Mouse (Mus musculus): ENCODE results near the gene Folr2. TPM values are rescaled to one million over a fixed set of nuclear protein-coding genes. Genes with fewer than 3 reads are reported as not detected.
A peak's percentile ranks its signal among the peaks of the same experiment; 100 is the strongest.

Gene Folr2
- polyA plus RNA-seq, 1 experiment from 2014 or later: 2.5 TPM

DNA sequence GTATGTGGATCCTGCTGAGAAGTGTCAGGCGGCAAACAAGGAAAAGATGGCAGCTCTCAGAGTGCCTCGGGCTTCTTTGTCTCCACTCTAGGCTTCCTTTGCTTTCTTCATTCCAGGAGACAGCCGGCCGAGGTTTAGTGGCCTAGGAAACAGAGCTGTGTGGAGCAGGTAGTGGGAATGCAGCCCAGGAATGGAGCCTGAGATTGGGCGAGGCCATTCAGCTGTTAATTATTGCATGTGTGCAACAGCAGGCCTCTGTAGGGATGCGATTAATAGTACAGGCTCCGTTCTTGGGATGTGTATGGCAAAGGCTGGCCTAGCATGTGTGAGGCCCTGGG lies 12.1 kb upstream of the Folr2 start:
- Histone ChIP-seq H3K36me3 (ENCODE audit: control insufficient read depth, insufficient read depth, low read length) (no peaks in the 10 kb centered on the region), H3K4me2 (ENCODE audit: low read length) (no peak overlapping the region)
- ATAC-seq (ENCODE audit: low FRiP score, low TSS enrichment): peak; percentile 27; the same call in 1 of the 2 replicates

DNA sequence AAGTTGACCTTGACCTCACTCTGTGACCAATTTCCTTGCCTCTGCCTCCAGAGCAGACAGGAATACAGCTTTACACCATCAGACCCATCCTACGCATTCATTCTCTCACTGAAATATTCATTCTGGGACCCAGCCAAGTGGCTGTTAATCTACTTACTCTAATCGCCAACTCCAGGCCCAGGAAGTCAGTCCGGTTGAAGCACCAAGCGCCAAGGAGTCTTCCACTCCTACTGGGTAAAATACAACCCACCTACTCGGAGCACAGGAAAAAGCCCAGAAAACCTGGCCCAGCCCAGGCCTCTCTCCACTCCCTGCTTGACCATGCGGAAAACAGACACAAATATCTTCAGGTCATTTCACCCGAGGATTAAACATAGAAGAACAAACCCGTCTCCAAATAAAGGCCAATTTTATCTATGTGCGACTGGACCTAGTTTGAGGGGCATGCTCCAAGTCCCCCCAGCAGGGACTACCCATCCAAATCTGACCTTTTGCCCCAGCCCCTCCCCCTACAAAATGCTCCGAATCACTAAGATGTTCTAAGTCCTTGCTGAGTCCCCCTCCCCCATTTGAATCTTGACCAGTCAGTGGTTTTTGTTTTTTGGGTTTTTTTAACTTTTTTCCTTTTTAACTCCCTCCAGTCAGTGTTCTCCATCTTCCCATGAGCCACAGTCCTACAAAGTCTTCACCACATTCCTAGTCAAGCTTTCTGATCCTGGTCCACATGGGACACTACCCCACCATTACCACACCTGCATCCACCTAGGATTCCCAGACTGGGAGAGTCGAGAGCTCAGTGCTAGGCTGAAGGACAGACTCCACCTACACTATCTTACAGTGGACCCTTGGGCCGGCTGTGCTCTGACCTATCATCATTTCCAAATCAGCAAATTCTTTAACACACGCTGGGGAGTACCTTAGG lies 11.5 kb upstream of the Folr2 start:
- Histone ChIP-seq H3K4me1 (ENCODE audit: control insufficient read depth, insufficient read depth, low read length) (no peaks in the 10 kb centered on the region), H3K9me3 (ENCODE audit: control insufficient read depth, low read length) (no peaks in the 10 kb centered on the region), H3K9ac (replicated peaks; ENCODE audit: low read length) (no peak overlapping the region), H3K4me3 (replicated peaks; ENCODE audit: low read depth, low read length) (no peak overlapping the region), H3K36me3 (ENCODE audit: control insufficient read depth, insufficient read depth, low read length) (no peaks in the 10 kb centered on the region), H3K27ac (replicated peaks; ENCODE audit: low read depth, low read length) (no peak overlapping the region), H3K4me2 (ENCODE audit: low read length) (no peak overlapping the region), H3K27me3 (ENCODE audit: control insufficient read depth, insufficient read depth, low read length) (no peaks in the 10 kb centered on the region)
- ATAC-seq (ENCODE audit: low FRiP score, low TSS enrichment): 0 out of 2 replicates have a peak, but pooled peaks have one; percentile 11
- WGBS: 26% methylated on average over 13 of the region's 13 CpGs
- peak; percentile 48 for DNase-seq

More for the DNA sequence above, 12.1 kb upstream of the Folr2 start:
- no peaks in the 10 kb centered on the region for H3K4me1 ChIP-seq (ENCODE audit: control insufficient read depth, insufficient read depth, low read length)
- H3K9me3 ChIP-seq (ENCODE audit: control insufficient read depth, low read length): no peaks in the 10 kb centered on the region
- peak; percentile 46 for DNase-seq
- no peak overlapping the region for H3K27ac ChIP-seq (replicated peaks; ENCODE audit: low read depth, low read length)
- no peak overlapping the region for H3K9ac ChIP-seq (replicated peaks; ENCODE audit: low read length)
- H3K4me3 ChIP-seq (replicated peaks; ENCODE audit: low read depth, low read length): no peak overlapping the region
- H3K27me3 ChIP-seq (ENCODE audit: control insufficient read depth, insufficient read depth, low read length): no peaks in the 10 kb centered on the region
- 18% methylated on average over 7 of the region's 7 CpGs for WGBS

- DNase-seq (no peak), ATAC-seq (ENCODE audit: low FRiP score, low TSS enrichment) (no peak)
- Histone ChIP-seq H3K4me2 (ENCODE audit: low read length) (no peak overlapping the region), H3K36me3 (ENCODE audit: control insufficient read depth, insufficient read depth, low read length) (no peaks in the 10 kb centered on the region), H3K9me3 (ENCODE audit: control insufficient read depth, low read length) (no peaks in the 10 kb centered on the region), H3K27ac (replicated peaks; ENCODE audit: low read depth, low read length) (no peak overlapping the region), H3K9ac (replicated peaks; ENCODE audit: low read length) (no peak overlapping the region), H3K27me3 (ENCODE audit: control insufficient read depth, insufficient read depth, low read length) (no peaks in the 10 kb centered on the region), H3K4me1 (ENCODE audit: control insufficient read depth, insufficient read depth, low read length) (no peaks in the 10 kb centered on the region), H3K4me3 (replicated peaks; ENCODE audit: low read depth, low read length) (no peak overlapping the region)
- WGBS: 98% methylated on average over 4 of the region's 4 CpGs
Observed at GRCm38 (mm10) chr7:101867482-101867881, 10.5 kb upstream of the Folr2 start.

DNA sequence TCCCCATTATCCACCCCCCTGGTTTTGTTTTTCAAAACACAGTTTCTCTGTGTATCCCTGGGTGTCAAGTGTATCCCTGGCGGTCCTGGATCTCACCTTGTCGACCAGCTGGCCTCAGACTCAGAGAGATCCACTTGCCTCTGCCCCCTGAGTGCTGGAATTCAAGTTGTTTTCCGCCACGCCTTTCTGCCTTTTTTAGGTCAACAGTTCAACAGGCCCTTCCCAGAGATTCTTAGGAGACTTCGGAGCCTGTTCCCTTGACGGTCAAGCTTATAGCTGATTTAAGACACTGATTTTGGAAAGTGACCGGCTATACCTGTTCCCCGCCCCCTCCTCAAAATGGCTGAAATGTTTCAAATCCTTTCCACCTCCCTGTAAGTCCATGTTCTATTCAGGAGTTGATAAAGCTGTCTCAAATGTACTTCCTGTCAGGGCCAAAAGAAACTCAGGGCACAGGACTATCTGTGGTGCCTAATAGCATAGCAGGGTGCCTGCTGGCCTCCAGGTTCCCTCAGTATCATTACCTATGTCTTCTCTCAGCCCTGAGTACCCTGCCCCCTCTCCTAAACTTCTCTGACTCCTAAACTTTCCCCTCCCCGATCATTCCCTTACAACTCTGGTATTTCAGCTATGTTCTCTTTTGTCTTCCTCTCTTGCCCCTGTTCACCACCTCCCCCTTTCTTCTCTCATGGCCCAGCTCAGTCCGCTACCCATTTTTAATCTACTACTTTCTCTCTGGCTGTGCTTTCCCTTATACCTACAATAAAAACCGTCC lies 9.7 kb upstream of the Folr2 start:
- H3K4me1 ChIP-seq (ENCODE audit: control insufficient read depth, insufficient read depth, low read length): no peaks in the 10 kb centered on the region
- no peak overlapping the region for H3K27ac ChIP-seq (replicated peaks; ENCODE audit: low read depth, low read length)
- no peak overlapping the region for H3K4me2 ChIP-seq (ENCODE audit: low read length)
- H3K4me3 ChIP-seq (replicated peaks; ENCODE audit: low read depth, low read length): no peak overlapping the region
- no peaks in the 10 kb centered on the region for H3K27me3 ChIP-seq (ENCODE audit: control insufficient read depth, insufficient read depth, low read length)
- H3K9ac ChIP-seq (replicated peaks; ENCODE audit: low read length): no peak overlapping the region
- DNase-seq: no peak
- no peaks in the 10 kb centered on the region for H3K9me3 ChIP-seq (ENCODE audit: control insufficient read depth, low read length)
- no peaks in the 10 kb centered on the region for H3K36me3 ChIP-seq (ENCODE audit: control insufficient read depth, insufficient read depth, low read length)
- WGBS: 80% methylated on average over 11 of the region's 11 CpGs
- ATAC-seq (ENCODE audit: low FRiP score, low TSS enrichment): no peak

- WGBS: 86% methylated on average over 3 of the region's 3 CpGs
- DNase-seq (no peak), ATAC-seq (ENCODE audit: low FRiP score, low TSS enrichment) (no peak)
- Histone ChIP-seq H3K4me3 (replicated peaks; ENCODE audit: low read depth, low read length) (no peak within 1 kb of the TSS), H3K36me3 (ENCODE audit: control insufficient read depth, insufficient read depth, low read length) (no peaks in the 10 kb centered on the region), H3K4me2 (ENCODE audit: low read length) (no peak within 1 kb of the TSS), H3K4me1 (ENCODE audit: control insufficient read depth, insufficient read depth, low read length) (no peaks in the 10 kb centered on the region), H3K9me3 (ENCODE audit: control insufficient read depth, low read length) (no peaks in the 10 kb centered on the region), H3K27ac (replicated peaks; ENCODE audit: low read depth, low read length) (no peak within 1 kb of the TSS), H3K27me3 (ENCODE audit: control insufficient read depth, insufficient read depth, low read length) (no peaks in the 10 kb centered on the region), H3K9ac (replicated peaks; ENCODE audit: low read length) (no peak within 1 kb of the TSS)
Observed at GRCm38 (mm10) chr7:101863415-101863814, 6.4 kb upstream of the Folr2 start, which contains the start of gene Anapc15. Anapc15 (plus strand) TSS chr7:101863715.

- H3K36me3 ChIP-seq (ENCODE audit: control insufficient read depth, insufficient read depth, low read length): no peaks in the 10 kb centered on the region
- no peak overlapping the region for H3K4me3 ChIP-seq (replicated peaks; ENCODE audit: low read depth, low read length)
- H3K9me3 ChIP-seq (ENCODE audit: control insufficient read depth, low read length): no peaks in the 10 kb centered on the region
- H3K27ac ChIP-seq (replicated peaks; ENCODE audit: low read depth, low read length): no peak overlapping the region
- no peak overlapping the region for H3K9ac ChIP-seq (replicated peaks; ENCODE audit: low read length)
- H3K27me3 ChIP-seq (ENCODE audit: control insufficient read depth, insufficient read depth, low read length): no peaks in the 10 kb centered on the region
- WGBS: 73% methylated on average over 3 of the region's 3 CpGs
- H3K4me2 ChIP-seq (ENCODE audit: low read length): no peak overlapping the region
- no peak for DNase-seq
- H3K4me1 ChIP-seq (ENCODE audit: control insufficient read depth, insufficient read depth, low read length): no peaks in the 10 kb centered on the region
- no peak for ATAC-seq (ENCODE audit: low FRiP score, low TSS enrichment)
Observed at GRCm38 (mm10) chr7:101862291-101862690, 5.3 kb upstream of the Folr2 start.

- H3K4me1 ChIP-seq (ENCODE audit: control insufficient read depth, insufficient read depth, low read length): no peaks in the 10 kb centered on the region
- no peaks in the 10 kb centered on the region for H3K9me3 ChIP-seq (ENCODE audit: control insufficient read depth, low read length)
- DNase-seq: no peak
- ATAC-seq (ENCODE audit: low FRiP score, low TSS enrichment): no peak
- H3K4me3 ChIP-seq (replicated peaks; ENCODE audit: low read depth, low read length): no peak overlapping the region
- H3K27ac ChIP-seq (replicated peaks; ENCODE audit: low read depth, low read length): no peak overlapping the region
- no peak overlapping the region for H3K9ac ChIP-seq (replicated peaks; ENCODE audit: low read length)
- no peaks in the 10 kb centered on the region for H3K27me3 ChIP-seq (ENCODE audit: control insufficient read depth, insufficient read depth, low read length)
- no peak overlapping the region for H3K4me2 ChIP-seq (ENCODE audit: low read length)
- no peaks in the 10 kb centered on the region for H3K36me3 ChIP-seq (ENCODE audit: control insufficient read depth, insufficient read depth, low read length)
Observed at GRCm38 (mm10) chr7:101860978-101861377, 4.0 kb upstream of the Folr2 start.

- no peak overlapping the region for H3K27ac ChIP-seq (replicated peaks; ENCODE audit: low read depth, low read length)
- no peaks in the 10 kb centered on the region for H3K9me3 ChIP-seq (ENCODE audit: control insufficient read depth, low read length)
- ATAC-seq (ENCODE audit: low FRiP score, low TSS enrichment): no peak
- no peak overlapping the region for H3K9ac ChIP-seq (replicated peaks; ENCODE audit: low read length)
- no peaks in the 10 kb centered on the region for H3K27me3 ChIP-seq (ENCODE audit: control insufficient read depth, insufficient read depth, low read length)
- WGBS: 83% methylated on average over 9 of the region's 9 CpGs
- no peak for DNase-seq
- no peaks in the 10 kb centered on the region for H3K4me1 ChIP-seq (ENCODE audit: control insufficient read depth, insufficient read depth, low read length)
- H3K36me3 ChIP-seq (ENCODE audit: control insufficient read depth, insufficient read depth, low read length): no peaks in the 10 kb centered on the region
- no peak overlapping the region for H3K4me2 ChIP-seq (ENCODE audit: low read length)
- no peak overlapping the region for H3K4me3 ChIP-seq (replicated peaks; ENCODE audit: low read depth, low read length)
Observed at GRCm38 (mm10) chr7:101858362-101858761, 1.4 kb upstream of the Folr2 start.

Data from midbrain, embryonic 14.5 days (tissue).